Mouse (Mus musculus) CD8-positive naive resting alpha-beta T cell, adult 2 months (primary cell): ENCODE measurements around the gene Diaph3.

ENCODE experiments used
- DNase-seq, 2 experiments: peaks; one replicate each; pipeline ENCODE4 v3.0.0; 2022; ENCODE audit warnings: low read depth in 2 of 2, low spot score in 2 of 2

The Diaph3 gene

GRCm38 (mm10) chr14:86861277-86861946, 279.6 kb downstream of the Diaph3 start:
- DNase-seq = no peak

- DNase-seq = no peak
Observed at GRCm38 (mm10) chr14:86847154-86847810, 293.8 kb downstream of the Diaph3 start.

- DNase-seq = no peak
Observed at GRCm38 (mm10) chr14:86844075-86844474, 297.0 kb downstream of the Diaph3 start.

- no peak for DNase-seq
Observed at GRCm38 (mm10) chr14:86837642-86838041, 303.4 kb downstream of the Diaph3 start.

- DNase-seq = no peak
Observed at GRCm38 (mm10) chr14:86834851-86835250, 306.2 kb downstream of the Diaph3 start.

GRCm38 (mm10) chr14:86834269-86834668, 306.8 kb downstream of the Diaph3 start:
- DNase-seq = no peak

GRCm38 (mm10) chr14:86833003-86833402, 308.0 kb downstream of the Diaph3 start:
- DNase-seq = no peak

GRCm38 (mm10) chr14:86816246-86816645, 324.8 kb downstream of the Diaph3 start:
- no peak for DNase-seq

GRCm38 (mm10) chr14:86788880-86789641, 352.0 kb downstream of the Diaph3 start:
- DNase-seq = no peak

- no peak for DNase-seq
Observed at GRCm38 (mm10) chr14:86786866-86787265, 354.2 kb downstream of the Diaph3 start.

- peak; percentile 17 to 49 for DNase-seq
Observed at GRCm38 (mm10) chr14:86781553-86782273, 359.3 kb downstream of the Diaph3 start.

- no peak for DNase-seq
Observed at GRCm38 (mm10) chr14:86773311-86773710, 367.7 kb downstream of the Diaph3 start.

- no peak for DNase-seq
Observed at GRCm38 (mm10) chr14:86772176-86773150, 368.6 kb downstream of the Diaph3 start.

- DNase-seq = no peak
Observed at GRCm38 (mm10) chr14:86764286-86764685, 376.7 kb downstream of the Diaph3 start.

GRCm38 (mm10) chr14:86757604-86758520, 383.2 kb downstream of the Diaph3 start:
- DNase-seq = no peak

- no peak for DNase-seq
Observed at GRCm38 (mm10) chr14:86757132-86757531, 383.9 kb downstream of the Diaph3 start.

GRCm38 (mm10) chr14:86750351-86750750, 390.7 kb downstream of the Diaph3 start:
- DNase-seq = no peak

- no peak for DNase-seq
Observed at GRCm38 (mm10) chr14:86749425-86749824, 391.6 kb downstream of the Diaph3 start.

GRCm38 (mm10) chr14:86748876-86749275, 392.2 kb downstream of the Diaph3 start:
- no peak for DNase-seq
